Comparison of ENCODE assay signal across 29 mouse cellular contexts in genomic region chr17:4526466-4526865, GRCm38 (mm10).
A peak's percentile ranks its signal among the peaks of the same experiment; 100 is the strongest.
DNase-seq lines count a peak whose midpoint lies in the region; ATAC-seq and TF ChIP-seq lines count a peak whose summit lies in the region.
"Had no signal": no experiment of that assay in that cellular context is flagged by ENCODE, and none has a peak within 500 bp of the region (broad histone marks: within the 10 kb centered on the region; RNA-seq: fewer than 3 reads in every experiment).

No protein-coding gene starts in this region.

- H3K36me3 ChIP-seq in liver, adult 2 months (ENCODE audit: control insufficient read depth, insufficient read depth, low read length) = no peaks in the 10 kb centered on the region
- no peaks in the 10 kb centered on the region for H3K36me3 ChIP-seq in liver, embryonic 13.5 days
- no peaks in the 10 kb centered on the region for H3K36me3 ChIP-seq in liver, embryonic 16.5 days (ENCODE audit: control insufficient read depth, insufficient read depth)
- H3K36me3 ChIP-seq: embryonic facial prominence, embryonic 12.5 days; embryonic facial prominence, embryonic 15.5 days; G1E; heart, embryonic 12.5 days; heart, embryonic 15.5 days; hindbrain, embryonic 10.5 days; hindbrain, embryonic 13.5 days had no signal

- no peaks in the 10 kb centered on the region for H3K79me2 ChIP-seq in liver, adult 2 months (ENCODE audit: control insufficient read depth, insufficient read depth, low read length)

- no peaks in the 10 kb centered on the region for H3K27me3 ChIP-seq in liver, adult 2 months (ENCODE audit: control insufficient read depth, insufficient read depth, low read length)
- no peaks in the 10 kb centered on the region for H3K27me3 ChIP-seq in liver, embryonic 13.5 days
- H3K27me3 ChIP-seq in liver, embryonic 16.5 days (ENCODE audit: control insufficient read depth, insufficient read depth, low read depth, low read length) = no peaks in the 10 kb centered on the region
- H3K27me3 ChIP-seq: CH12.LX; embryonic facial prominence, embryonic 12.5 days; embryonic facial prominence, embryonic 15.5 days; heart, embryonic 12.5 days; heart, embryonic 15.5 days; hindbrain, embryonic 13.5 days had no signal

- H3K9ac ChIP-seq in liver, adult 2 months (ENCODE audit: low read depth, low read length) = no peak overlapping the region
- H3K9ac ChIP-seq in liver, embryonic 13.5 days = no peak overlapping the region
- H3K9ac ChIP-seq in liver, embryonic 16.5 days (ENCODE audit: low read depth, low read length) = no peak overlapping the region
- H3K9ac ChIP-seq: embryonic facial prominence, embryonic 12.5 days; embryonic facial prominence, embryonic 15.5 days; forebrain, postnatal 0 days; heart, embryonic 12.5 days; heart, embryonic 15.5 days; hindbrain, embryonic 13.5 days had no signal

- no peak overlapping the region for H3K4me2 ChIP-seq in liver, embryonic 13.5 days
- peak overlapping the region; percentile 20; the same call in 1 of the 2 replicates for H3K4me2 ChIP-seq in liver, embryonic 16.5 days (ENCODE audit: low read depth, low read length)
- H3K4me2 ChIP-seq: embryonic facial prominence, embryonic 12.5 days; embryonic facial prominence, embryonic 15.5 days; heart, embryonic 12.5 days; heart, embryonic 15.5 days; hindbrain, embryonic 13.5 days had no signal

- peak; percentile 60 for ATAC-seq in liver, embryonic 13.5 days (ENCODE audit: low read depth)
- ATAC-seq in liver, embryonic 16.5 days (ENCODE audit: low read depth) = peak; percentile 64
- ATAC-seq: forebrain, embryonic 14.5 days; forebrain, postnatal 0 days; hindbrain, embryonic 16.5 days had no signal

- peak; percentile 78 for DNase-seq in liver, adult 2 months (ENCODE audit: extremely low read depth, low read depth, low spot score)
- DNase-seq in liver = no peak
- DNase-seq in liver, embryonic 13.5 days = no peak
- DNase-seq in layer of hippocampus, postnatal 25 days (ENCODE audit: extremely low spot score in 1 of 2, low spot score in 1 of 2) = no peak
- DNase-seq in layer of hippocampus, postnatal 36 days = no peak
- no peak for DNase-seq in frontal cortex, adult 2 months (ENCODE audit: extremely low spot score in 1 of 2, low spot score in 1 of 2)
- DNase-seq: adrenal gland, adult 2 months; adrenal gland, postnatal 14 days; B cell, adult 2 months; cerebellum, adult 11 months; cerebellum, adult 2 months; cerebellum, adult 9-11 months; cerebellum, postnatal 25 days; forebrain, postnatal 0 days; gastrocnemius, postnatal 10 days; gastrocnemius, postnatal 36 days; heart, postnatal 10 days; heart, postnatal 36 days had no signal

- TF ChIP-seq CTCF in liver, adult 2 months (IDR thresholded peaks at IDR 0.05; ENCODE audit: low read depth, low read length) = no peak

- no peak for TF ChIP-seq POLR2A in liver, adult 2 months (IDR thresholded peaks at IDR 0.05; ENCODE audit: extremely low read depth, insufficient read depth, low read length)

- WGBS in liver, adult 2 months = 30% methylated on average over 7 of the region's 7 CpGs
- WGBS in liver, embryonic 13.5 days (ENCODE audit: insufficient replicate concordance) = 71% methylated on average over 7 of the region's 7 CpGs
- WGBS in liver, embryonic 16.5 days (ENCODE audit: insufficient replicate concordance) = 64% methylated on average over 7 of the region's 7 CpGs

- H3K9me3 ChIP-seq in liver, embryonic 13.5 days (replicated peaks) = no peaks in the 10 kb centered on the region
- H3K9me3 ChIP-seq in liver, embryonic 16.5 days (replicated peaks; ENCODE audit: control insufficient read depth, low read length) = no peaks in the 10 kb centered on the region
- H3K9me3 ChIP-seq: embryonic facial prominence, embryonic 12.5 days; embryonic facial prominence, embryonic 15.5 days; G1E; heart, embryonic 12.5 days; heart, embryonic 15.5 days; hindbrain, embryonic 10.5 days; hindbrain, embryonic 13.5 days had no signal

- H3K4me1 ChIP-seq in liver, adult 2 months (ENCODE audit: control insufficient read depth, insufficient read depth, low read length) = peaks cover 3% of the 10 kb centered on the region; the same call in 1 of the 2 replicates
- H3K4me1 ChIP-seq in liver, embryonic 13.5 days (replicated peaks) = no peaks in the 10 kb centered on the region
- no peaks in the 10 kb centered on the region for H3K4me1 ChIP-seq in liver, embryonic 16.5 days (ENCODE audit: control insufficient read depth, low read depth, low read length)
- H3K4me1 ChIP-seq: embryonic facial prominence, embryonic 12.5 days; embryonic facial prominence, embryonic 15.5 days; heart, embryonic 12.5 days; heart, embryonic 15.5 days; hindbrain, embryonic 10.5 days; hindbrain, embryonic 13.5 days had no signal

- H3K4me3 ChIP-seq in liver, adult 2 months (ENCODE audit: insufficient read depth, low read depth, low read length) = no peak overlapping the region
- no peak overlapping the region for H3K4me3 ChIP-seq in liver, embryonic 13.5 days (replicated peaks)
- no peak overlapping the region for H3K4me3 ChIP-seq in liver, embryonic 16.5 days (ENCODE audit: low read depth, low read length)
- H3K4me3 ChIP-seq: embryonic facial prominence, embryonic 12.5 days; embryonic facial prominence, embryonic 15.5 days; heart, embryonic 12.5 days; heart, embryonic 15.5 days; hindbrain, embryonic 10.5 days; hindbrain, embryonic 13.5 days had no signal

- no peak overlapping the region for H3K27ac ChIP-seq in liver, adult 2 months (replicated peaks; ENCODE audit: insufficient read depth, low read depth, low read length)
- H3K27ac ChIP-seq in liver, embryonic 13.5 days = no peak overlapping the region
- H3K27ac ChIP-seq in liver, embryonic 16.5 days (ENCODE audit: low read length) = no peak overlapping the region
- H3K27ac ChIP-seq: embryonic facial prominence, embryonic 12.5 days; embryonic facial prominence, embryonic 15.5 days; heart, embryonic 15.5 days; hindbrain, embryonic 10.5 days; hindbrain, embryonic 13.5 days had no signal
